Mouse (Mus musculus): ENCODE measurements around the gene Clec2g. TPM values are rescaled to one million over a fixed set of nuclear protein-coding genes. Genes with fewer than 3 reads are reported as not detected.
"Not testable (repeated sequence)": the region's sequence is repeated elsewhere in the genome, so short reads cannot be mapped to it uniquely, and the experiment has no call there.

Clec2g gene
- total RNA-seq, 1 experiment = 0.22 TPM

DNA sequence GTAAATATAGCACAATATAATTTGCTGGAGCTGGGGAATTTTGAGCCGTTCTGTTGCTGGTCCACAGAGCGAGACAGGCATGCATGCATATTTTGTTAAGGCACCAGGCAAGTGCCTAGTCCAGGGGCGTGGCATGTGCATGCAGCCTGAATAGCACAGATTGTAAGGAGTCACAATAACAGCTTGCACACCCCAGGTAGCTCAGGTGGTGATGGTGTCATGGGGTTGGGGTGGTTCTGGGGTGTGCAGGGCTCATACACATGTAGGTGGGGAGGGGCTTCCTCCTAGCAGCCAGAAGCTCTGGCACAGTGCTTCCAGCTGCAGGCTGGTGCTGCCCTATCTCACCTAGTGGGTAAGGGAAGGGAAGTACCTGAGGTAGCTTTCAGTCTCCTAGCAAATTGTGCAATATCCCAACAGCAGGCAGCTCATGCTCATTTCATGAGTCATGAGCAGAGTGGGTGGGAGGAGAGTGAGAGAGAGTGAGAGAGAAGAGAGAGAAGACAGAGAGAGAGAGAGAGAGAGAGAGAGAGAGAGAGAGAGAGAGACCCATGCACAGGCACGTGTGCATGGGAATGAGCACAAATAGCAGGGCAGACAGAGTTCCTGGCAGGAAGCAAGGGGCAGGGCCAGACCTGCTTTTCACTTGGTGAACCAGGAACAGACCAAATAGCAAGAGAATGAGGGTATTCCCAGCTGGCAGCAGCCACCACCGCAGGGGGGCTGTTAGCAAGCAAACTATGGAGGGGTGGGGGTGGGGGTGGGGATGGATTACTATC lies 7.7 kb downstream of the Clec2g start:
- no peak overlapping the region for H3K27ac ChIP-seq (ENCODE audit: insufficient read depth, low read depth, low read length, poor library complexity, severe bottlenecking)
- no peak overlapping the region for H3K9ac ChIP-seq (ENCODE audit: insufficient read depth, low read depth, low read length, poor library complexity, severe bottlenecking)
- in situ Hi-C loops (cut with MboI; ENCODE audit: low sequenced_read_pairs in 2 of 2, unreplicated experiment in 2 of 2) = no loop called here
- no peak overlapping the region for H3K4me3 ChIP-seq (ENCODE audit: insufficient read depth in 1 of 2, low read depth in 1 of 2, low read length in 2 of 2, poor library complexity in 1 of 2, severe bottlenecking in 1 of 2)
- no peak for TF ChIP-seq ZC3H11A (IDR thresholded peaks at IDR 0.05; ENCODE audit: borderline replicate concordance, low read depth, low read length)
- TF ChIP-seq ZNF384 (IDR thresholded peaks at IDR 0.05; ENCODE audit: low read depth, low read length) = no peak
- no peak for TF ChIP-seq MAFK (IDR thresholded peaks at IDR 0.05; ENCODE audit: insufficient read depth, low read depth, low read length)
- no peak for TF ChIP-seq HCFC1 (IDR thresholded peaks at IDR 0.05; ENCODE audit: borderline replicate concordance, insufficient read depth, low read length)
- no peak for TF ChIP-seq CHD2 (IDR thresholded peaks at IDR 0.05; ENCODE audit: low read depth, low read length)
- DNase-seq (ENCODE audit: low read depth, low spot score) = no peak
- no peaks in the 10 kb centered on the region for H3K9me3 ChIP-seq (ENCODE audit: control insufficient read depth, insufficient read depth, low read depth, low read length)
- H3K36me3 ChIP-seq (ENCODE audit: control insufficient read depth, insufficient read depth, low read length, poor library complexity, severe bottlenecking) = no peaks in the 10 kb centered on the region
- H3K4me1 ChIP-seq (ENCODE audit: control insufficient read depth in 2 of 2, insufficient read depth in 2 of 2, low read length in 2 of 2, poor library complexity in 1 of 2) = no peaks in the 10 kb centered on the region

DNA sequence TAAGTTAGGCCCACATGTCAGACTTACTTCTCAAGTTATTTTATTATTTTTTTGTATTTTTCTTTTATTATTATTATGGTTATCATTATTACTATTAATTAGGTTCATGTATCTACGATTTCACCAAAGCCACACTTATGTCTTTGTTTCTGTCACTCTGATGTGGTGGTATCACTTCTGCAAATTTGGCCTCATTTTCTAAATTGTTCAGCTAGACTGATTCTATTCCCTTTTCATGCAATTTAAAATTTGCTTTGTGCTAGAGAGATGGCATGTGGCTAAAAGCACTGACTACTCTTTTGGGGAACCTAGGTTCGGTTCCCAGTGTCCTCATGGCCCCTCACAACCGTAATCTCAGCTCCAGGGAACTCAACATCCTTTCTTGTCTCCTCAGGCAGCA lies 11.4 kb downstream of the Clec2g start:
- H3K4me3 ChIP-seq (ENCODE audit: insufficient read depth in 1 of 2, low read depth in 1 of 2, low read length in 2 of 2, poor library complexity in 1 of 2, severe bottlenecking in 1 of 2) = no peak overlapping the region
- no peak for DNase-seq (ENCODE audit: low read depth, low spot score)
- in situ Hi-C loops (cut with MboI; ENCODE audit: low sequenced_read_pairs in 2 of 2, unreplicated experiment in 2 of 2) = no loop called here

DNA sequence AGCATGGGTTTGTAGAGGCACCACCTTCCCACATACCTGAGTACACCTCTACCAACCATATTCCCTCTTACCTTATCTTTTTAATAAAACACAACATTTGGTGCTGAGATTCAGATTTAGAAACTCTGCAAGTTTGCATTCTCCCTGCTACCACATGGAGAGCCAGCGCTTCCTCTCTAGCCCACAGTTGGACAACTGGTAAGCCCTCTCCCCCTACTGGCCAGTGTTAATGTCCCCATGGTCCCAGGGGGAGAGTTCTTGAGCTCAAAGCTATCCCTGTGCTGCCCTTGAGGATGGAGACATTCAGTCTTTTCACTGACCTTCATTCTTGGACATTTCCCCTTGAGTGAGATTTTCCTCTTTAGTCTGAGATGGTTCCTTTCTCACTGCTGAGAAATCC lies 26.9 kb downstream of the Clec2g start:
- Histone ChIP-seq H3K36me3 (ENCODE audit: control insufficient read depth, insufficient read depth, low read length, poor library complexity, severe bottlenecking) (no peaks in the 10 kb centered on the region), H3K4me1 (ENCODE audit: control insufficient read depth in 2 of 2, insufficient read depth in 2 of 2, low read length in 2 of 2, poor library complexity in 1 of 2) (no peaks in the 10 kb centered on the region), H3K27ac (ENCODE audit: insufficient read depth, low read depth, low read length, poor library complexity, severe bottlenecking) (no peak overlapping the region), H3K4me3 (ENCODE audit: insufficient read depth in 1 of 2, low read depth in 1 of 2, low read length in 2 of 2, poor library complexity in 1 of 2, severe bottlenecking in 1 of 2) (no peak overlapping the region), H3K9ac (ENCODE audit: insufficient read depth, low read depth, low read length, poor library complexity, severe bottlenecking) (no peak overlapping the region), H3K9me3 (ENCODE audit: control insufficient read depth, insufficient read depth, low read depth, low read length) (no peaks in the 10 kb centered on the region)
- in situ Hi-C loops (cut with MboI; ENCODE audit: low sequenced_read_pairs in 2 of 2, unreplicated experiment in 2 of 2) = no loop called here
- DNase-seq (ENCODE audit: low read depth, low spot score) = no peak
- TF ChIP-seq HCFC1 (IDR thresholded peaks at IDR 0.05; ENCODE audit: borderline replicate concordance, insufficient read depth, low read length) (no peak), ZC3H11A (IDR thresholded peaks at IDR 0.05; ENCODE audit: borderline replicate concordance, low read depth, low read length) (no peak), ZNF384 (IDR thresholded peaks at IDR 0.05; ENCODE audit: low read depth, low read length) (no peak), MAFK (IDR thresholded peaks at IDR 0.05; ENCODE audit: insufficient read depth, low read depth, low read length) (no peak), CHD2 (IDR thresholded peaks at IDR 0.05; ENCODE audit: low read depth, low read length) (no peak)

More for the DNA sequence above, 11.4 kb downstream of the Clec2g start:
- H3K36me3 ChIP-seq (ENCODE audit: control insufficient read depth, insufficient read depth, low read length, poor library complexity, severe bottlenecking) = no peaks in the 10 kb centered on the region
- TF ChIP-seq ZNF384 (IDR thresholded peaks at IDR 0.05; ENCODE audit: low read depth, low read length) (no peak), ZC3H11A (IDR thresholded peaks at IDR 0.05; ENCODE audit: borderline replicate concordance, low read depth, low read length) (no peak), MAFK (IDR thresholded peaks at IDR 0.05; ENCODE audit: insufficient read depth, low read depth, low read length) (no peak), HCFC1 (IDR thresholded peaks at IDR 0.05; ENCODE audit: borderline replicate concordance, insufficient read depth, low read length) (no peak), CHD2 (IDR thresholded peaks at IDR 0.05; ENCODE audit: low read depth, low read length) (no peak)
- H3K9ac ChIP-seq (ENCODE audit: insufficient read depth, low read depth, low read length, poor library complexity, severe bottlenecking) = no peak overlapping the region
- H3K4me1 ChIP-seq (ENCODE audit: control insufficient read depth in 2 of 2, insufficient read depth in 2 of 2, low read length in 2 of 2, poor library complexity in 1 of 2) = no peaks in the 10 kb centered on the region
- H3K27ac ChIP-seq (ENCODE audit: insufficient read depth, low read depth, low read length, poor library complexity, severe bottlenecking) = no peak overlapping the region
- no peaks in the 10 kb centered on the region for H3K9me3 ChIP-seq (ENCODE audit: control insufficient read depth, insufficient read depth, low read depth, low read length)

DNA sequence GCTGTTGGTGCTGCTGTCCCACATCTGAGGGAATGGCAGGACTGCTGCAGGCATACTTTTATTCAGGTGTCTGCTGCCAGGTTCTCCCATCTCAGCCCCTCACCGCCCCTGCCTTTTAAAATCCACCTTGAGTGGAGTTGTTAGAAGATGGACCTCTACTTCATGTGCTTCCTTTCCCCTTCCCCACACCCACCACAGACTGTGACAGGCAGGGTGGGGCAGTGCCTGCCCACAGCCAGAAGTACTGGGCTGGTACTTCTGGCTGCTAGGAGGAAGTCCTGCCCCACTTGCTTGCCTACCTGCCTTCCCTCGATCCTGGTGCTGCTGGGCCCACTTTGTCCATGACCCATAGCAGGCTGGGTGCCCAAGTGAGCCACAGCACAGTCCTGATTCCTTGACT lies 27.9 kb downstream of the Clec2g start:
- DNase-seq (ENCODE audit: low read depth, low spot score) = not testable (repeated sequence)

DNA sequence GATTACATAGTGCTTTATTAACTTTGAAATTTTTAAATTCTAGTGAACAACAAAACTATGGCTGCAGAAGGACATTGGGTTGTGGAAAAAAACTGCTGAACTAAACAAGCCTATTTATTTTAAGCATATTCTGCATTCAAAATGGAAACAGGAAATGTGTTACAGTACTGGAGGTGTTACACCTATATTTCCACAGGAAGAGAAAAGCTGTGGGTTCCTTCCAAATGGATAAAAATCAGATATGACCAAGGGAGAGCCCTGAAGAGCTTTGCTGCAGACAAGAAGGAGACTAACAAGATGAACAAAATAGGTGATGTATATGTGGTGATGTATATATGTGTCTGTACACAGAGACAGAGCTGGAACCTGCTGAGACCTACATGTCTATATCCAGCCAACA lies 30.3 kb downstream of the Clec2g start:
- Histone ChIP-seq H3K9ac (ENCODE audit: insufficient read depth, low read depth, low read length, poor library complexity, severe bottlenecking) (no peak overlapping the region), H3K4me1 (ENCODE audit: control insufficient read depth in 2 of 2, insufficient read depth in 2 of 2, low read length in 2 of 2, poor library complexity in 1 of 2) (no peaks in the 10 kb centered on the region), H3K36me3 (ENCODE audit: control insufficient read depth, insufficient read depth, low read length, poor library complexity, severe bottlenecking) (no peaks in the 10 kb centered on the region), H3K4me3 (ENCODE audit: insufficient read depth in 1 of 2, low read depth in 1 of 2, low read length in 2 of 2, poor library complexity in 1 of 2, severe bottlenecking in 1 of 2) (no peak overlapping the region), H3K27ac (ENCODE audit: insufficient read depth, low read depth, low read length, poor library complexity, severe bottlenecking) (no peak overlapping the region), H3K9me3 (ENCODE audit: control insufficient read depth, insufficient read depth, low read depth, low read length) (0 out of 2 replicates have a peak, but pooled peaks cover 2% of the 10 kb centered on the region)
- in situ Hi-C loops (cut with MboI; ENCODE audit: low sequenced_read_pairs in 2 of 2, unreplicated experiment in 2 of 2) = no loop called here
- DNase-seq (ENCODE audit: low read depth, low spot score) = no peak
- no peak for TF ChIP-seq MAFK (IDR thresholded peaks at IDR 0.05; ENCODE audit: insufficient read depth, low read depth, low read length)
- no peak for TF ChIP-seq HCFC1 (IDR thresholded peaks at IDR 0.05; ENCODE audit: borderline replicate concordance, insufficient read depth, low read length)
- TF ChIP-seq CHD2 (IDR thresholded peaks at IDR 0.05; ENCODE audit: low read depth, low read length) = no peak
- no peak for TF ChIP-seq ZNF384 (IDR thresholded peaks at IDR 0.05; ENCODE audit: low read depth, low read length)
- TF ChIP-seq ZC3H11A (IDR thresholded peaks at IDR 0.05; ENCODE audit: borderline replicate concordance, low read depth, low read length) = no peak

More for the DNA sequence above, 27.9 kb downstream of the Clec2g start:
- in situ Hi-C loops (cut with MboI; ENCODE audit: low sequenced_read_pairs in 2 of 2, unreplicated experiment in 2 of 2); H3K9me3 ChIP-seq (ENCODE audit: control insufficient read depth, insufficient read depth, low read depth, low read length); H3K4me1 ChIP-seq (ENCODE audit: control insufficient read depth in 2 of 2, insufficient read depth in 2 of 2, low read length in 2 of 2, poor library complexity in 1 of 2); H3K36me3 ChIP-seq (ENCODE audit: control insufficient read depth, insufficient read depth, low read length, poor library complexity, severe bottlenecking); H3K4me3 ChIP-seq (ENCODE audit: insufficient read depth in 1 of 2, low read depth in 1 of 2, low read length in 2 of 2, poor library complexity in 1 of 2, severe bottlenecking in 1 of 2); H3K27ac ChIP-seq (ENCODE audit: insufficient read depth, low read depth, low read length, poor library complexity, severe bottlenecking); H3K9ac ChIP-seq (ENCODE audit: insufficient read depth, low read depth, low read length, poor library complexity, severe bottlenecking): not testable (repeated sequence)

All from ES-E14 (cell line).